Mouse (Mus musculus) kidney, embryonic 16.5 days (tissue): ENCODE data around the gene Auh. TPM values are rescaled to one million over a fixed set of nuclear protein-coding genes. Genes with fewer than 3 reads are reported as not detected.
A peak's percentile ranks its signal among the peaks of the same experiment; 100 is the strongest.

Experiments used
- ATAC-seq: fragments of 200-750 bp; cut with Nextera tagmentation; 2 replicates; pipeline ENCODE4 v1.8.0; 2017; ENCODE audit warnings: moderate TSS enrichment; ENCODE audit not compliant: low FRiP score, low TSS enrichment
- H3K27ac ChIP-seq: fragments of 300-500 bp; sonication (generic); 2 replicates; pipeline ENCODE4 v1.5.1; 2014; ENCODE audit warnings: low read length
- H3K27me3 ChIP-seq: fragments of 300-500 bp; sonication (generic); 2 replicates; pipeline ENCODE4 v1.6.1; 2014; ENCODE audit warnings: low read length, control low read depth, mixed read lengths; ENCODE audit not compliant: insufficient read depth
- H3K36me3 ChIP-seq: fragments of 300-500 bp; sonication (generic); 2 replicates; pipeline ENCODE4 v1.6.1; 2014; ENCODE audit warnings: low read length, control low read depth, mixed read lengths; ENCODE audit not compliant: insufficient read depth
- H3K4me1 ChIP-seq: fragments of 300-500 bp; sonication (generic); 2 replicates; pipeline ENCODE4 v1.6.1; 2014; ENCODE audit warnings: low read length, control low read depth, mixed read lengths; ENCODE audit not compliant: insufficient read depth
- H3K4me2 ChIP-seq: fragments of 300-500 bp; sonication (generic); replicated peaks from 2 replicates; pipeline ENCODE4 v1.6.1; 2014; ENCODE audit warnings: low read depth, low read length
- H3K4me3 ChIP-seq: fragments of 300-500 bp; sonication (generic); 2 replicates; pipeline ENCODE4 v1.5.1; 2014; ENCODE audit warnings: mild to moderate bottlenecking, low read length
- H3K9ac ChIP-seq: fragments of 300-500 bp; sonication (generic); replicated peaks from 2 replicates; pipeline ENCODE4 v1.6.1; 2014; ENCODE audit warnings: low read length
- H3K9me3 ChIP-seq: fragments of 300-500 bp; sonication (generic); 2 replicates; pipeline ENCODE4 v1.6.1; 2016; ENCODE audit warnings: low read length, control low read depth
- WGBS: fragments of 180-500 bp; shearing (Covaris S2); extraction: QIAGEN DNeasy Blood & Tissue Kit; methylation state at CpG from one replicate; pipeline ENCODE4 v1.1.7; 2014; 5-methylcytosine and 5-hydroxymethylcytosine counted together
- polyA plus RNA-seq: library from polyadenylated mRNA; unstranded; fragments of >200 nt; fragmentation: Nextera tagmentation; extraction: Ambion mirVana; gene quantifications from 2 replicates; pipeline ENCODE4 v1.2.1, GENCODE M21; 2015

Auh gene
- polyA plus RNA-seq, 1 experiment from 2014 or later = 68.0 TPM

DNA sequence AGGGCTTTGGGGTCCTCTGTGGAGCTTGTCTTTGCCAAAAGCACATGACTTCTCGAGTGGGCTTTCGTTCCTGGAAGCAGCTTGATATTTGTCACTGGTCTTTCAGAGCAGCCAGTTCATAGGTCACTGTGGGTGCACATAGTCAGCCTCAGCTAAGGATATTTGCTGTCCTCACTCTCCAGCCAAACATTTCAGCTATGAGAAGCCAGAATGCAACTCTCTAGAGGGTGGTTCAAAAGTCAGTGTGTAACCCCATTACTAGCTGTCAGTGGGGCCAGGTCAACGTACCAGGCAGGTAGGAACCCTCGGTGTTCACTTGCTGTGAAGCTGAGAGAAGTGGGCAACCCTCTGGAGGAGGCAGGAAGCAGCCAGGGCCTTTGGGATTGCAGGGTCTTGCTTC, 109.6 kb downstream of the Auh start:
- Histone ChIP-seq H3K9ac (no peak overlapping the region), H3K36me3 (no peaks in the 10 kb centered on the region), H3K27me3 (no peaks in the 10 kb centered on the region), H3K4me3 (no peak overlapping the region), H3K27ac (no peak overlapping the region), H3K9me3 (no peaks in the 10 kb centered on the region), H3K4me1 (peaks cover 59% of the 10 kb centered on the region), H3K4me2 (no peak overlapping the region)
- WGBS = 59% methylated on average over 4 of the region's 4 CpGs
- ATAC-seq = no peak

DNA sequence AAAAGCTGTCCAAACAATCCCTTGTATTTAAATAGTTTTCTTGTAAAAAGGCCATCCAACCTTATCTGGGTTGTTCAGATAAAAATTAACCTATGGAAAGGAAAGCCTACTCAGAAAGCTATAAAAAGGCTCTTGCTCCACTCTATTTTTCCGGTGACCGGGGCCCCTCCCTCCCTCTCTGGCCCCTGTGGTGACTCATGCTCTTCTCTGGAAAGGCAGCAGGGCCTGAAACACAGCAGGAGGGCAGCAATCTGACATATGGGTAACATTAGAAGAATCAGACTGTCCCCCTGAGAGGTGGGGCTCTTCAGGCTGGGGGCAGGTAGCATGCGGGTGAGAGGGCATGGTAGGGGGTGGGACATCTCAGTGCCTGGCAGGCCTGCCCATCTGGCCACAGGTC, 110.7 kb downstream of the Auh start:
- H3K4me2 ChIP-seq = peak overlapping the region; percentile 19; the same call in 1 of the 2 replicates
- peaks cover 59% of the 10 kb centered on the region for H3K4me1 ChIP-seq
- no peaks in the 10 kb centered on the region for H3K9me3 ChIP-seq
- no peak overlapping the region for H3K9ac ChIP-seq
- 3% methylated on average over 3 of the region's 3 CpGs for WGBS
- H3K27ac ChIP-seq = peak overlapping the region; percentile 83
- peak; percentile 49; the same call in 1 of the 2 replicates for ATAC-seq
- H3K4me3 ChIP-seq = no peak overlapping the region
- H3K27me3 ChIP-seq = no peaks in the 10 kb centered on the region
- no peaks in the 10 kb centered on the region for H3K36me3 ChIP-seq

DNA sequence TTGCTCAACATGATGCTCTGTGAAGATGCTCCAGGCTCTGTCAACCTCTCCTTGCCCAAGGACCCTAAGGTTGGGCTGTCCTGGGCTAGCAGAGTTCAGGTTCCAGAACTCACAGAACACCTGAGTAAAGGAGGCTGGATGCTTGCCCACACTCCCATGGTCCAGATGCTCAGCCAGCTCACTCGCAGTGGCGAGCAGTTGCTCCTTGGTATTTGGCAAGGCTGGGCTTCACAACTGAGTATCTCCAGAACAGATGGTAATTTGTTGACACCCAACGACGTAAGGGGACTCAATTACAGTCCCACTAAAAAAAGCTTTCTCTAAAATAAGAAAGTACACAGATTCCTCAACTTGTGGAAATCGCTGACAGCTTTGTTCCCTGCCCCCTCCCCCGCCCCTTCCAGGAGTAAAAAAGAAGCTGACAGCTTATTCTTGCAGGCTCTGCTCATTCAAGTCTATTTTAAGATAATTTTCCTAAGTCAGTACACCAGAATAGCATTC, 111.4 kb downstream of the Auh start:
- Histone ChIP-seq H3K36me3 (no peaks in the 10 kb centered on the region), H3K27me3 (no peaks in the 10 kb centered on the region), H3K4me2 (peak overlapping the region; percentile 19; the same call in 1 of the 2 replicates), H3K4me1 (peaks cover 58% of the 10 kb centered on the region), H3K9me3 (no peaks in the 10 kb centered on the region), H3K4me3 (no peak overlapping the region), H3K9ac (no peak overlapping the region; the same call in 1 of the 2 replicates), H3K27ac (peak overlapping the region; percentile 83)
- 39% methylated on average over 6 of the region's 6 CpGs for WGBS
- ATAC-seq = no peak

DNA sequence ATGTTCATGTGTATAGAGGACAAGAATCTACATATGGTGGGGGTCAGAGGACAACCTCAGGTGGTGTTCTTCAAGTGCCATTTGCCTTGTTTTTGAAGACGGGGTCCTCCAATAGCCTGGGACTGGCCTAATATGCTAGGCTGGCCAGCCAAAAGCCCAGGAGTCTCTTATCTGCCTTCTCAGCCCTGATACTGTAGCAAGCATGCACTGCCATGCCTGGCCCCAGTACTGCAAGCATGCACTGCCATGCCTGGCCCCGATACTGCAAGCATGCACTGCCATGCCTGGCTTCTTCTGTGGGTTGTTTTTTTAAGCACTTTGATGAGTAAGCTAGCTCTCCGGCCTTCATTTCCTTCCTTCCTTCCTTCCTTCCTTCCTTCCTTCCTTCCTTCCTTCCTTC, 115.7 kb downstream of the Auh start:
- peaks cover 25% of the 10 kb centered on the region for H3K4me1 ChIP-seq
- H3K4me3 ChIP-seq = no peak overlapping the region
- H3K36me3 ChIP-seq = no peaks in the 10 kb centered on the region
- no peaks in the 10 kb centered on the region for H3K27me3 ChIP-seq
- 48% methylated on average over 3 of the region's 3 CpGs for WGBS
- ATAC-seq = 0 out of 2 replicates have a peak, but pooled peaks have one; percentile 11
- H3K9ac ChIP-seq = no peak overlapping the region
- H3K4me2 ChIP-seq = no peak overlapping the region
- no peaks in the 10 kb centered on the region for H3K9me3 ChIP-seq
- H3K27ac ChIP-seq = no peak overlapping the region

DNA sequence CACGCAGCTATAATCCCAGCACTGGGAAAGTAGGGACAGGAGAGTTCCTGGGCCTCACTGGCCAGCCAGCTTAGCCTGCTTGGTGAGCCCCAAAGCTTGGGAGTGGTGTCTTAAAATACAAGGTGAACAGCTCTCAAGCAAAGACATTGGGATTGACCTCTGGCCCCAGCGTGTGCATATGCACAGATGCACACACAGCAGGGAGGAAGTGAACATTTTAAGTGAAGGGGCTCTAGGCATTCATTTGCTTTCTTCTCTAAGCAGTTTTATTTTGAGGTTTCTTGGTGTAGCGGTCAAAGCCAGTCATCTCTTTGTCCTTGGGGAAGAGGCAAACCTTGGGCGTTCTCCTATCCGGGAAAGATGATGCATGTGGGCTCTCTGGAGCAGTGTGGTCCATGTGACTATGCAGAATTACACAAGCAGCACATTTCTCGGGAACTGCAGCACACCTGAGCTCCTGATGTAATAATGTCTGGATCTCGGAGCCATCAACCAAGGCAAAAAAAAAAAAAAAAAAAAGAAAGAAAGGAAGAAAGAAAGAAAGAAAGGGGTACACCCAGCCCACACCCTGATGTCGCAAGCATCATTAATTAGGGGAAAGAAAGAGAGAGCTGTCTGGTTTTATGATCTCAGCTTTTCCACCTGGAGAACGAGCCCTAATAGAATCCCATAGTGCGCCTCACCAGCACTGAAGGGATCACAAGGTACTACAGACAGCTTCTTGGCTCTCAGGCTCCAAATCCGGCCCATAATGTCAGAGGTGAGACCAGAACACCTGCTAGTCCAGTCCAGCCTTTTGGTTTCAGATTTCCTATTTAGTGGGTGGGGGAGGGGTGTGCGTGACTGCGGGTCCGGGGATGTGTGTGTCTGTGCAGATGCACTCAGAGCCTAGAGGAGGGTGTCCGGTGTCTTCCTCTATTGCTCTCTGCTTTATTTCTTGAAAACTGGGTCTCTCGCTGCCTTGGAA, 116.6 kb downstream of the Auh start:
- H3K27ac ChIP-seq = no peak overlapping the region
- no peak overlapping the region for H3K4me3 ChIP-seq
- H3K4me2 ChIP-seq = no peak overlapping the region
- no peaks in the 10 kb centered on the region for H3K9me3 ChIP-seq
- H3K27me3 ChIP-seq = no peaks in the 10 kb centered on the region
- 42% methylated on average over 16 of the region's 16 CpGs for WGBS
- H3K4me1 ChIP-seq = peaks cover 16% of the 10 kb centered on the region
- ATAC-seq = peak; percentile 36; the same call in 1 of the 2 replicates
- H3K36me3 ChIP-seq = no peaks in the 10 kb centered on the region
- H3K9ac ChIP-seq = no peak overlapping the region

DNA sequence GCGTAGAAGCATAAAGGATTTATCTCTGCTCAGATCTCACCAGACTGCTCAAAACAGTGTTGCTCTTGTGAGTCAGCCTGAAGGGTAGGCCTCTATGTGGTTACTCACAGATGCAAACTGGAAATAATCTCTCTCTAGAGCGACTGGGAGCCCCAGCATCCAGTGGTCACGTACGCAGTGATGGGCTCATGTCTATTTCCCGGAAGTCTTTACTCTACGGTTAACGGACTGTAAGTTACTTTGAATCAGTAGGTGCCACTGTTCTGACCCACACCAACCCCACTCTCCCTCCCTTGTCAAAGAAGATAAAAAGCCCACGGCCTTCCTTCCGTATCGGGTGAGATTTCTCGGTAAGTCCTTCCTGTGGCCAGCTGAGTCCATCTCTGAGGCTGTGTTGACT, 121.8 kb downstream of the Auh start:
- H3K27me3 ChIP-seq = no peaks in the 10 kb centered on the region
- H3K4me2 ChIP-seq = no peak overlapping the region
- no peaks in the 10 kb centered on the region for H3K9me3 ChIP-seq
- no peak for ATAC-seq
- no peak overlapping the region for H3K27ac ChIP-seq
- no peaks in the 10 kb centered on the region for H3K36me3 ChIP-seq
- peaks cover 14% of the 10 kb centered on the region for H3K4me1 ChIP-seq
- H3K4me3 ChIP-seq = no peak overlapping the region
- no peak overlapping the region for H3K9ac ChIP-seq
- 69% methylated on average over 11 of the region's 11 CpGs for WGBS

DNA sequence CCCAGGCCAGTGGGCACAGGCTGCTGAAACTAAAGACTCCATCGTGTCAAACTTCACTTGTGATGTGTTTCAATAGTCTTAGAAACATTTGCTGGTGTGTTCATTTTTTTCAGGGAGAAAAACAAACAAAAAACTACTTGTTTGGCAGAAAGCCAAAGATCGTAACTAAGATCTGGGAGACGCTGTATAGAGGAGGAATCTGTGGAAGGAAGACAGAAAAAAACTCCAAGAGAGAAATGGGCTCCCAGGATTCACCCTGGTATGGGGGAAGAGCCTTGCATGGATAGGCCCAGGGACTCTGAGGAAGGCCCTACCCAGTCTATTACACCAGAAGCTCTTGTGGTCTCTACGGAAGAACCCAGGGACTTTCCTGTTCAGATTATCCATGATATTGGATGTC, 123.5 kb downstream of the Auh start:
- Histone ChIP-seq H3K4me2 (no peak overlapping the region), H3K4me3 (no peak overlapping the region), H3K9ac (no peak overlapping the region), H3K4me1 (peaks cover 10% of the 10 kb centered on the region), H3K27me3 (no peaks in the 10 kb centered on the region), H3K9me3 (no peaks in the 10 kb centered on the region), H3K27ac (no peak overlapping the region), H3K36me3 (no peaks in the 10 kb centered on the region)
- WGBS = 21% methylated on average over 4 of the region's 4 CpGs
- 0 out of 2 replicates have a peak, but pooled peaks have one; percentile 67 for ATAC-seq

DNA sequence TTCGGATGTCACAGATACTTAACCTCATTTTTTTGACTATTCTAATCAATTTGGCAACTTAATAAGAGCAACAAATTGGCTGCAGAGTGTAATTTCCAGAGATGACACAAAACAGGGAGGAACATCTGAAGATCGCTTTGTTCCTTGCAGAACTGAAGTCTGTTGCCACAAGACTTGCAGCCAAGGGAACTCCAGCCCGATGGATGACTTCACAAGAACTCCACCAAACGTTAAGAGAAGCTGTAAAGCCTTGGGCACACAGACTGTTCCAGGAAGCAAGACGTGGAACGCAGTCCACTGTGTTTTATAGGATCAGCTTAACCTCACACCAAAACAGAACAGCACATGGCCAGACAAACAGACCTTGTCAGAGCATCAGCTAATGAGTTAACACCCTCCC, 123.9 kb downstream of the Auh start:
- Histone ChIP-seq H3K27ac (no peak overlapping the region), H3K36me3 (no peaks in the 10 kb centered on the region), H3K4me3 (no peak overlapping the region), H3K4me1 (peaks cover 10% of the 10 kb centered on the region), H3K27me3 (no peaks in the 10 kb centered on the region), H3K4me2 (no peak overlapping the region), H3K9me3 (no peaks in the 10 kb centered on the region), H3K9ac (no peak overlapping the region)
- 31% methylated on average over 6 of the region's 6 CpGs for WGBS
- no peak for ATAC-seq

DNA sequence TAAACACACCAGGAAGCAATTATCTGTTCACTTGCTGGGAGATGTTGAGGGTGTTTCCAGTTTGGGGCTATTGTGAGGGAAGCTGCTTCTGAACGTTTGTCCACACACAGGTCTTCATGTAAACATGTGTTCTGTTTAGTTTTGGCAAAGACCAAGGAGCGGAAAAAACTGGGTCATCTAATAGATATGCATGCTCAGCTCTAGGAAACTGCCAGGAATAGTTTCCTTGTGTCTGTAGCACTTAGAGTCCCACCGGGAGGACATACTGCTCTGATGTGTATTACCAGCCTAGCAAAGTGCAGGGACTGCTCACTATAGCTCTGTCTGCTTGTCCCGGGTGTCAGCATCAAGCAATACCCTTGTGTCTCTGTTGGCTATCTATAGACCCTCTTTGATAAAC, 127.0 kb downstream of the Auh start:
- no peak for ATAC-seq
- H3K4me2 ChIP-seq = no peak overlapping the region
- WGBS = 74% methylated on average over 4 of the region's 4 CpGs
- peaks cover 10% of the 10 kb centered on the region for H3K4me1 ChIP-seq
- H3K9ac ChIP-seq = no peak overlapping the region
- H3K9me3 ChIP-seq = no peaks in the 10 kb centered on the region
- H3K4me3 ChIP-seq = no peak overlapping the region
- no peaks in the 10 kb centered on the region for H3K27me3 ChIP-seq
- no peak overlapping the region for H3K27ac ChIP-seq
- no peaks in the 10 kb centered on the region for H3K36me3 ChIP-seq
